Mouse (Mus musculus): Measurements from ENCODE around the gene Zc3h18. TPM values are rescaled to one million over a fixed set of nuclear protein-coding genes. Genes with fewer than 3 reads are reported as not detected.

Zc3h18 gene
- polyA plus RNA-seq, 1 experiment from 2014 or later, result 76.7 TPM

GRCm38 (mm10) chr8:122349357-122350297 lies 26.8 kb upstream of the Zc3h18 start:
- Histone ChIP-seq H3K27me3 (peaks cover 35% of the 10 kb centered on the region), H3K4me3 (replicated peaks) (no peak overlapping the region), H3K4me2 (no peak overlapping the region), H3K27ac (no peak overlapping the region), H3K4me1 (replicated peaks) (peaks cover 6% of the 10 kb centered on the region; the same call in 1 of the 2 replicates), H3K9me3 (no peaks in the 10 kb centered on the region), H3K36me3 (no peaks in the 10 kb centered on the region), H3K9ac (replicated peaks) (no peak overlapping the region)
- ATAC-seq (ENCODE audit: insufficient number of reproducible peaks, insufficient read depth, low FRiP score, low TSS enrichment, low read depth), result no peak
- WGBS, result 27% methylated on average over 15 of the region's 15 CpGs

DNA sequence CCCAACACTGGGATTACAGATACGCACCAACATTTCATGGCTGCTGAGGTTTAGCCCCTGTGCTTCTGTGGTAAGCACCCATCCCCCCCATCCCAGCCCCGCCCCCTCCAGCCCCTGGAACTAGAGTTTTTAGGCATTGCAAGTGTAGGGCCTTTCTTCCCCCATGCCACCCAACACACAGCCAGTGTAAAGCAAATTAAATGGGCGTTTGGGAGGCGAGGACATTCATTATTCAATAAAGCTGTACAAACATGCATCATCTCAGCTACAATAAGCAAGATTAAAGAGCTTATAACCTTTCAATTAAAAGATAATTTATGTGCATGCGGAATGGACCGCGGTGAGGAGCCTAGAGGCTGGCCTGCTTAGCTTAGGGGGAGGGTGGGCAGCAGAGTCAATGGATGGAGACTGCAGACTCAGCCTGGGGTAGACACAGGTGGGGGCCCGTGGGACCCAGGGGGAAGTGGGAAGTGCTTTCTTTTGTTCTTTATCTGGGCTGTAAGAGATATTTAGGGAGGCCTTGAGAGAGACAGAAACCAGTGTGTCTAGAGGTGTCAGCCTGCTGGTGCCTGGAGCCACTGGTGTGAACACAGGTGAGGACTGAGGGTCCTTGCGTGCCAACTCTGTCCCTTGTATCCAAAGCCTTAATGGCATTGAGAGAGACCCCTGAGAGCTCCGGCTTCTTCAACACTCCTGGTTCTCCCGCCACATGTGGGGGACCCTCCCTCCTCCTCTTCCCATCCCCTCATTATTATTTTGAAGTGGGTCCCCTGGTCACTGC lies 25.9 kb upstream of the Zc3h18 start:
- WGBS, result 32% methylated on average over 11 of the region's 11 CpGs
- peaks cover 27% of the 10 kb centered on the region for H3K27me3 ChIP-seq
- no peak overlapping the region for H3K9ac ChIP-seq (replicated peaks)
- no peak overlapping the region for H3K4me3 ChIP-seq (replicated peaks)
- H3K27ac ChIP-seq, result no peak overlapping the region
- peaks cover 6% of the 10 kb centered on the region; the same call in 1 of the 2 replicates for H3K4me1 ChIP-seq (replicated peaks)
- no peak overlapping the region for H3K4me2 ChIP-seq
- ATAC-seq (ENCODE audit: insufficient number of reproducible peaks, insufficient read depth, low FRiP score, low TSS enrichment, low read depth), result no peak
- no peaks in the 10 kb centered on the region for H3K36me3 ChIP-seq
- no peaks in the 10 kb centered on the region for H3K9me3 ChIP-seq

DNA sequence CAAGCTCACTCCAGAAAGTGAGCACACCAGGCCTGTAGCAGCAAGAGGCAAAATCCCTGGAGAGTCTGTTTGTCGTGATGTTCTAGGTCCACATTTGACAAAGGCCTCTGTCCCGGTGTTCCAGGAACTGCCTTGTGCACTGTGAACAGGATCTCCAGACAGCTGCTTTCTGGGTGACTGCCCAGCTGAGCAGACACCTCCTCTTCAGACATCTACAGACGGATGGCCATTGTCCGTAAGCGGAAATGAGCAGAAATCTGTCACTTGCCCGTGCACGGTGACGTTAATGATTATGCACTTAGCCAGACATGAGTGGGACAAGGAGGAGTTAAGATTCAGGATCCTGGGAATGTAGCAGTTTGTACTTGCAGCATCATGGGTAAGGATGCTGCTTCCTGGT lies 22.3 kb upstream of the Zc3h18 start:
- H3K27me3 ChIP-seq, result peaks cover 44% of the 10 kb centered on the region
- ATAC-seq (ENCODE audit: insufficient number of reproducible peaks, insufficient read depth, low FRiP score, low TSS enrichment, low read depth), result no peak
- no peak overlapping the region for H3K4me2 ChIP-seq
- H3K27ac ChIP-seq, result no peak overlapping the region
- 92% methylated on average over 8 of the region's 8 CpGs for WGBS
- no peak overlapping the region for H3K9ac ChIP-seq (replicated peaks)
- no peaks in the 10 kb centered on the region for H3K9me3 ChIP-seq
- peaks cover 6% of the 10 kb centered on the region; the same call in 1 of the 2 replicates for H3K4me1 ChIP-seq (replicated peaks)
- H3K4me3 ChIP-seq (replicated peaks), result no peak overlapping the region
- H3K36me3 ChIP-seq, result no peaks in the 10 kb centered on the region

- ATAC-seq (ENCODE audit: insufficient number of reproducible peaks, insufficient read depth, low FRiP score, low TSS enrichment, low read depth), result no peak
- Histone ChIP-seq H3K4me3 (replicated peaks) (no peak overlapping the region), H3K4me2 (no peak overlapping the region), H3K4me1 (replicated peaks) (no peaks in the 10 kb centered on the region), H3K36me3 (no peaks in the 10 kb centered on the region), H3K9me3 (no peaks in the 10 kb centered on the region), H3K27me3 (peaks cover 33% of the 10 kb centered on the region), H3K27ac (no peak overlapping the region), H3K9ac (replicated peaks) (no peak overlapping the region)
- WGBS, result 65% methylated on average over 9 of the region's 9 CpGs
These were observed 20.5 kb upstream of the Zc3h18 start for GRCm38 (mm10) chr8:122355642-122356606.

DNA sequence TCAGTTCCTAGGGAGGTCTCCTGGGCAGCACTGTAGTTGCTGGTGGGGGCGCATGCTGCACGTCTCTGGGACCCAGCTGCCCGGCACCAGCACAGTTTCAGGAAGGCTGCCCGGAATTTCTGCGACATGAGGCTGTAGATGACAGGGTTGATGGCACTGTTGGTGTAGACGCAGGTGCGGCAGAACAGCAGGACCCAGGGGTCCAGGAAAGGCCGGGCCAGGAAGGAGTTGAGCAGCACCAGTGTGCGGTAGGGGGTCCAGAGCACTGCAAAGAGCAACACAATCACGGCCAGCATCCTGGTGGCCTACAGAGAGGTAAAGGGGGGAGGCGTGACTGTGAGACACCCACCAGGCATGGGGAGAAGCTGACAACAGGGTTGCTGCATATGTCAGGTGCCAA lies 19.2 kb upstream of the Zc3h18 start:
- Histone ChIP-seq H3K36me3 (no peaks in the 10 kb centered on the region), H3K9ac (replicated peaks) (no peak overlapping the region), H3K4me1 (replicated peaks) (peaks cover 5% of the 10 kb centered on the region; the same call in 1 of the 2 replicates), H3K27ac (no peak overlapping the region), H3K9me3 (no peaks in the 10 kb centered on the region), H3K27me3 (peaks cover 33% of the 10 kb centered on the region), H3K4me2 (no peak overlapping the region), H3K4me3 (replicated peaks) (no peak overlapping the region)
- ATAC-seq (ENCODE audit: insufficient number of reproducible peaks, insufficient read depth, low FRiP score, low TSS enrichment, low read depth), result no peak
- WGBS, result 54% methylated on average over 11 of the region's 11 CpGs

DNA sequence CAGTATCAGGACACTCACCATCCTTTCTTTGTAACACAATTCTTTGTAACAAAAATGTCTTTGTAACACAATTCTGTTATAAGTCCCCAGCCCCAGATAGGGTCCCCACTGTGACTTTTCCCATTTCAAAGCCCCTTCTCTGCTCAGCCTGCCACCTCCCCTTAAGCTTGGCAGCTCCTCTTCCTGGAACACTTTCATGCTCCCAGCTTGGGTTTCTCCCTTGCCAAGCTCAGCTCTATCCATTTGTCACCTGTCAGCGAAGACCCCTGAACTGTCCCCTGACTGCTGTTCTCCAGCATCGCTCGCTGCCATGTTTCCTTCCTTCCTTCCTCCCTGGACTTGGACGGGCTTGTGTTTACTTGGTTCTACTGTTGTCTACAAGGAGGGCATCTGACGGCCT lies 18.8 kb upstream of the Zc3h18 start:
- Histone ChIP-seq H3K9ac (replicated peaks) (no peak overlapping the region), H3K27me3 (peaks cover 38% of the 10 kb centered on the region), H3K4me2 (no peak overlapping the region), H3K4me1 (replicated peaks) (peaks cover 10% of the 10 kb centered on the region), H3K36me3 (no peaks in the 10 kb centered on the region), H3K27ac (no peak overlapping the region), H3K4me3 (replicated peaks) (no peak overlapping the region), H3K9me3 (no peaks in the 10 kb centered on the region)
- no peak for ATAC-seq (ENCODE audit: insufficient number of reproducible peaks, insufficient read depth, low FRiP score, low TSS enrichment, low read depth)
- 80% methylated on average over 5 of the region's 5 CpGs for WGBS

DNA sequence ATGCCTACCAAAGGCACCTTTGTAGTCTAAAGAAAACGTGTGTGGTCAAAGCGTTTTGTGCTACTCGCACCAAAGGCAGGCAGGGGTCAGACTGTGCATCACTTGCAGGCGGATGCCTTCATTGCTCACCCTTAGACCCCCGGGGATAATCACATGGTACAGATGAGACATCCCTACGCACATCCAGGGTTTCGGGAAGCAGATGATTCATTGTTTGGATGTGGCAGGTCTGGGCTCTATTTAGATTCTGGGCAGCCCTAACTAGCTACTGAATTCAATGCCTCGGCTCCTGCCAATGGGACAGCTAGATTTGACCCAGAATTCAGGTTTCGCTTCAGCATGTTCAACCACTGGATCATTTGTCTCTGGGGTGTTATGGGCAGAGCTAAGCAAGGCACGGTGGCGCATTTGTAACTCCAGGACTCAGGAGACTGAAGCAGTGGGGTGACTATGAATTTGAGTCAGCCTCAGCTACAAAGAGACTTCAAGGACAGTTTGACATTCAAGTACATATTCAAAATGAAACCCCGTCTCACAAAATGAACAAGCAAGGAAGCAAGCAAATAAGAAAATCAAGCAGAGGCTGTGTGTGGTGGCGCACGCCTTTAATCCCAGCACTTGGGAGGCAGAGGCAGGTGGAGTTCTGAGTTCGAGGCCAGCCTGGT lies 17.2 kb upstream of the Zc3h18 start:
- no peak overlapping the region for H3K9ac ChIP-seq (replicated peaks)
- H3K4me3 ChIP-seq (replicated peaks), result no peak overlapping the region
- H3K9me3 ChIP-seq, result no peaks in the 10 kb centered on the region
- H3K36me3 ChIP-seq, result no peaks in the 10 kb centered on the region
- no peak for ATAC-seq (ENCODE audit: insufficient number of reproducible peaks, insufficient read depth, low FRiP score, low TSS enrichment, low read depth)
- H3K27me3 ChIP-seq, result peaks cover 49% of the 10 kb centered on the region
- no peak overlapping the region for H3K4me2 ChIP-seq
- H3K4me1 ChIP-seq (replicated peaks), result peaks cover 16% of the 10 kb centered on the region
- H3K27ac ChIP-seq, result no peak overlapping the region
- WGBS, result 86% methylated on average over 15 of the region's 15 CpGs

- ATAC-seq (ENCODE audit: insufficient number of reproducible peaks, insufficient read depth, low FRiP score, low TSS enrichment, low read depth), result no peak
- Histone ChIP-seq H3K4me3 (replicated peaks) (no peak within 1 kb of the TSS), H3K9ac (replicated peaks) (no peak within 1 kb of the TSS), H3K9me3 (no peaks in the 10 kb centered on the region), H3K36me3 (no peaks in the 10 kb centered on the region), H3K27ac (no peak within 1 kb of the TSS), H3K27me3 (peaks cover 49% of the 10 kb centered on the region), H3K4me1 (replicated peaks) (peaks cover 16% of the 10 kb centered on the region), H3K4me2 (no peak within 1 kb of the TSS)
- 77% methylated on average over 7 of the region's 7 CpGs for WGBS
These were observed 15.6 kb upstream of the Zc3h18 start, which contains the start of gene Trhr2 for GRCm38 (mm10) chr8:122360696-122361416. Gene Trhr2, minus strand, starts transcription at chr8:122360746.

DNA sequence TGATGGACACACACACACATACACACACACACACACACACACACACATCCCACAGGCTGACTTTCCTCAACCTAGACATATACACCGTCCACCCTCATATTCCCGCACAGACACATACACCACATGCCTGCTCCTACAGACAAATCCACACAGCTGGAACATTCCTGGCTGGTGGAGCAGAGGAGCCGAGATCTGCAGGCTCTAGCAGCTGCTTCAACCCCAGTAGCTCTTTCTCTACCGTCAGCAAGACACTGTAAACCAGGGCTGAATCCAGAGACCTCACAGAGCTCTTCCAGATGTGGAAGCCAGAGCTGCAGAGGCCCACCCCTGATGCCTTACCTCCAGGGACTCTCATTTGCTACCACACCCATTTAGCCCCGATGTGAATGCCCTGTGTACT lies 14.1 kb upstream of the Zc3h18 start:
- Histone ChIP-seq H3K9ac (replicated peaks) (no peak overlapping the region), H3K27ac (0 out of 2 replicates have a peak overlapping the region, but pooled peaks have one; percentile 29), H3K27me3 (peaks cover 37% of the 10 kb centered on the region), H3K9me3 (no peaks in the 10 kb centered on the region), H3K4me2 (no peak overlapping the region), H3K4me1 (replicated peaks) (peaks cover 16% of the 10 kb centered on the region), H3K36me3 (no peaks in the 10 kb centered on the region), H3K4me3 (replicated peaks) (no peak overlapping the region)
- WGBS, result 32% methylated on average over 5 of the region's 5 CpGs
- ATAC-seq (ENCODE audit: insufficient number of reproducible peaks, insufficient read depth, low FRiP score, low TSS enrichment, low read depth), result peak; percentile 23; the same call in 1 of the 2 replicates

GRCm38 (mm10) chr8:122362967-122363366 lies 13.4 kb upstream of the Zc3h18 start:
- Histone ChIP-seq H3K36me3 (no peaks in the 10 kb centered on the region), H3K4me2 (no peak overlapping the region), H3K9me3 (no peaks in the 10 kb centered on the region), H3K4me1 (replicated peaks) (peaks cover 16% of the 10 kb centered on the region), H3K4me3 (replicated peaks) (no peak overlapping the region), H3K9ac (replicated peaks) (no peak overlapping the region), H3K27ac (no peak overlapping the region), H3K27me3 (peaks cover 30% of the 10 kb centered on the region)
- WGBS, result 29% methylated on average over 6 of the region's 8 CpGs
- ATAC-seq (ENCODE audit: insufficient number of reproducible peaks, insufficient read depth, low FRiP score, low TSS enrichment, low read depth), result no peak

Measured in limb, embryonic 12.5 days (tissue).